Mouse (Mus musculus): ENCODE measurements around the gene Thoc5. TPM values are rescaled to one million over a fixed set of nuclear protein-coding genes. Genes with fewer than 3 reads are reported as not detected.

Thoc5 gene
- polyA plus RNA-seq, 1 experiment, result 49.6 TPM

DNA sequence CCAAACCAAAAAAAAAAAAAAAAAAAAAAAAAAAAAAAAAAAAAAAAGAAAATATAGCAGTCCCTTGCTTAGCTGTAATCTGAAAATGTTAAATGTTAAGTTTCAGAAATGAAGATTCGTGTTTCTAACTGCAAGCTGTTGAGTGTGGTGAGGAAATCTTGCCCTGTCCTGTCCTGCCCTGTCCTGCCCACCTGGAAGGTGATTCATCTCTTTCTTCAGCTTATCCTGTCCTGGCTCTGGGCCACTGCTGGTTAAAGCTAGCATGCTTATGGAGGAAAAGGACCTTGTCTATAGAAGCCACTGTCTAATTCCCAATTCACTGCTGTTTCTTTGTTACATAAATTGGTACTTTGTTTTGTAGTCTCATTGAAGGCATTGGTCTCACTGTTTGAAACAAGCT lies 34.1 kb upstream of the Thoc5 start:
- TF ChIP-seq POLR2A (IDR thresholded peaks at IDR 0.05; ENCODE audit: borderline replicate concordance, insufficient read depth, low read length) (no peak), CTCF (IDR thresholded peaks at IDR 0.05; ENCODE audit: borderline replicate concordance, insufficient read depth, low read depth, low read length) (no peak)
- Histone ChIP-seq H3K4me1 (ENCODE audit: control insufficient read depth, insufficient read depth, low read length) (no peaks in the 10 kb centered on the region), H3K27ac (ENCODE audit: insufficient read depth, low read length) (no peak overlapping the region), H3K27me3 (ENCODE audit: control insufficient read depth, insufficient read depth, low read length) (no peaks in the 10 kb centered on the region), H3K4me3 (replicated peaks; ENCODE audit: insufficient read depth, low read depth, low read length) (no peak overlapping the region)
- DNase-seq, result no peak
- 81% methylated on average over 1 of the region's 1 CpGs for WGBS

- Histone ChIP-seq H3K27me3 (ENCODE audit: control insufficient read depth, insufficient read depth, low read length) (no peaks in the 10 kb centered on the region), H3K4me1 (ENCODE audit: control insufficient read depth, insufficient read depth, low read length) (no peaks in the 10 kb centered on the region), H3K27ac (ENCODE audit: insufficient read depth, low read length) (no peak overlapping the region), H3K4me3 (replicated peaks; ENCODE audit: insufficient read depth, low read depth, low read length) (no peak overlapping the region)
- TF ChIP-seq CTCF (IDR thresholded peaks at IDR 0.05; ENCODE audit: borderline replicate concordance, insufficient read depth, low read depth, low read length) (no peak), POLR2A (IDR thresholded peaks at IDR 0.05; ENCODE audit: borderline replicate concordance, insufficient read depth, low read length) (no peak)
- WGBS, result 47% methylated on average over 11 of the region's 11 CpGs
- no peak for DNase-seq
These were observed 33.1 kb upstream of the Thoc5 start for GRCm38 (mm10) chr11:4861816-4862604.

GRCm38 (mm10) chr11:4862730-4863129 lies 32.4 kb upstream of the Thoc5 start:
- Histone ChIP-seq H3K4me3 (replicated peaks; ENCODE audit: insufficient read depth, low read depth, low read length) (no peak overlapping the region), H3K4me1 (ENCODE audit: control insufficient read depth, insufficient read depth, low read length) (no peaks in the 10 kb centered on the region), H3K27ac (ENCODE audit: insufficient read depth, low read length) (no peak overlapping the region), H3K27me3 (ENCODE audit: control insufficient read depth, insufficient read depth, low read length) (no peaks in the 10 kb centered on the region)
- TF ChIP-seq POLR2A (IDR thresholded peaks at IDR 0.05; ENCODE audit: borderline replicate concordance, insufficient read depth, low read length) (no peak), CTCF (IDR thresholded peaks at IDR 0.05; ENCODE audit: borderline replicate concordance, insufficient read depth, low read depth, low read length) (no peak)
- WGBS, result 97% methylated on average over 1 of the region's 1 CpGs
- no peak for DNase-seq

- H3K27ac ChIP-seq (ENCODE audit: insufficient read depth, low read length), result no peak overlapping the region
- TF ChIP-seq CTCF (IDR thresholded peaks at IDR 0.05; ENCODE audit: borderline replicate concordance, insufficient read depth, low read depth, low read length), result peak; percentile 50; the same call in 1 of the 2 replicates
- TF ChIP-seq POLR2A (IDR thresholded peaks at IDR 0.05; ENCODE audit: borderline replicate concordance, insufficient read depth, low read length), result no peak
- 37% methylated on average over 10 of the region's 10 CpGs for WGBS
- DNase-seq, result peak; percentile 51 to 58
- H3K27me3 ChIP-seq (ENCODE audit: control insufficient read depth, insufficient read depth, low read length), result no peaks in the 10 kb centered on the region
- H3K4me1 ChIP-seq (ENCODE audit: control insufficient read depth, insufficient read depth, low read length), result no peaks in the 10 kb centered on the region
- H3K4me3 ChIP-seq (replicated peaks; ENCODE audit: insufficient read depth, low read depth, low read length), result no peak overlapping the region
These were observed 29.4 kb upstream of the Thoc5 start for GRCm38 (mm10) chr11:4865645-4866251.

DNA sequence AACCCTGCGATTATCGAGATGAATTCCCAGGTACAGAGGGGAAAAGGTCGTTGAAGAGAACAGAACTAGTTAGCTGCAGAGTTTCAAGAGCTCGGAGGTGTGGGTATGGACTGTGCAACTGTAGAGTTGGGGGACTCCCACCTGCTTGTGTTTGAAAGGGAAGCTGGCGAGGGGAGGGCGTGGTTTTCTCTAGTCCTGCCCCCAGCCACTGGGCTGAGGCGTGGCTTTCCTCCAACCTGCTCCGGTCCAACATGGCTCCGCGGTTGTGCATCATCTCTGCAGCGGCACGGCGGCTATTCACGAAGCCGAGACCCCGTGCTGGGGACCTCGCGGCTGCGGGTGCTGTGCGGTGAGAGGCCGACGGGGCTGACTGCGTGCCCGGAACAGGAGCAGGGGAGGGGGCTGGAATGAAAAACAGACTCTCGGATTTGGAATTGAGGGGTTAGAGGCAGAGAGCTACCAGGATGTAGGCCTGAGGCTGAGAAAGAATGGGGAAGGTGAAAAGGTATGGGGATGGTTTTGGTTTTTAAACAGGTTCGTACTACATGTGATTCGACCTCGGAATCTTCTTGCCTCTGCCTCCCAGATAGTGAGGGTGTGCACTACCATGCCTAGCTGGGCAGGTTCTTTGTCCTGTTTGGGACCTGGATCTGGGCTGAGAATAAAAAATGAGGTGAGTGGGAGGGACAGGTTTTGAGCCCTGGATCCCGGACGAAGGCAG lies 21.2 kb upstream of the Thoc5 start, which contains the start of gene Nipsnap1:
Nipsnap1 (plus strand) TSS at position 197 of the 721 bp plus-strand sequence.
- Histone ChIP-seq H3K4me3 (replicated peaks; ENCODE audit: insufficient read depth, low read depth, low read length) (peak within 1 kb of the TSS; percentile 82), H3K27me3 (ENCODE audit: control insufficient read depth, insufficient read depth, low read length) (no peaks in the 10 kb centered on the region), H3K27ac (ENCODE audit: insufficient read depth, low read length) (no peak within 1 kb of the TSS), H3K4me1 (ENCODE audit: control insufficient read depth, insufficient read depth, low read length) (no peaks in the 10 kb centered on the region; the same call in 1 of the 2 replicates)
- TF ChIP-seq CTCF (IDR thresholded peaks at IDR 0.05; ENCODE audit: borderline replicate concordance, insufficient read depth, low read depth, low read length) (no peak), POLR2A (IDR thresholded peaks at IDR 0.05; ENCODE audit: borderline replicate concordance, insufficient read depth, low read length) (peak; percentile 44; the same call in 1 of the 2 replicates)
- DNase-seq, result peak; percentile 79 to 82
- under 1% methylated on average over 30 of the region's 30 CpGs for WGBS

DNA sequence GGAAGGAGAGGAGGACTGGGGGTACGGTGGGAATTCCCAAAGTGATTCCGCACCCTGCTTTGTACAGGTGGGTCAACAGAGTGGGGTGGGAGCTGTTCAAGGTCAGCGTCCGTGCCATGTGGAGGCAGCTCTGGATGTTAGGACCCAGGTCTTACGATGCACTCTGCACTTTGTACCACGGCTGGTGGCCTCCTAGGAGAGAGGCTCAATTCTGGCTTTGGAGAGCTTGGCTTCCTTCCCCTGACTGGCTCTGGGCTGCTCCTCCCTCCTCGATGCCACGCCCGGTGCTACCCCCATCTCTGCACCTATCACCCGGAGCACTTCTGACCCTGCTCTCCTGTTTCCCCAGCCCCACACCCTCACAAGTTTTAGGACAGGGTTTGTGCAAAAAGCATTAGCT lies 20.6 kb upstream of the Thoc5 start:
- no peaks in the 10 kb centered on the region for H3K27me3 ChIP-seq (ENCODE audit: control insufficient read depth, insufficient read depth, low read length)
- no peaks in the 10 kb centered on the region; the same call in 1 of the 2 replicates for H3K4me1 ChIP-seq (ENCODE audit: control insufficient read depth, insufficient read depth, low read length)
- DNase-seq, result peak in 1 of 2 experiments; percentile 26
- 4% methylated on average over 10 of the region's 10 CpGs for WGBS
- no peak overlapping the region for H3K27ac ChIP-seq (ENCODE audit: insufficient read depth, low read length)
- TF ChIP-seq CTCF (IDR thresholded peaks at IDR 0.05; ENCODE audit: borderline replicate concordance, insufficient read depth, low read depth, low read length) (no peak), POLR2A (IDR thresholded peaks at IDR 0.05; ENCODE audit: borderline replicate concordance, insufficient read depth, low read length) (no peak)
- H3K4me3 ChIP-seq (replicated peaks; ENCODE audit: insufficient read depth, low read depth, low read length), result peak overlapping the region; percentile 82

DNA sequence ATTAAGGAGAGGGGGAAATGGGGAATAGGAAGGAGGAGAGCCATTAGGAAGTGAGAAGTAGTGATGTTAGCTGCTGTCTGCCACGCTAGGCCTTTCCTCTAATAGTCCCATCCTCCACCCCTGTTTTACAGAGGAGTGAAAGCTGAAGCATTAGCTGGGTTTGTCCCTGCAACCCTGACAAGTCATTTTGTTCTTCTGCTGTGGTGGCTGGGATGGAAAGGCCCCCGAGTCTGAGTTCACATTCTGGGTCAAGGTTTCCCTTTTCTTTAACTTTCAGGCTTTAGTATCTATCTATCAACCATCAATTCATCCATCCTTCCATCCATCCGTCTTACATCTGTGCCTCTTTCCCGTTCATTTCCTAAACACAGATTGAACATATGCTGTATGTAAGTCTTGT lies 14.0 kb upstream of the Thoc5 start:
- Histone ChIP-seq H3K4me3 (replicated peaks; ENCODE audit: insufficient read depth, low read depth, low read length) (no peak overlapping the region), H3K27ac (ENCODE audit: insufficient read depth, low read length) (no peak overlapping the region), H3K4me1 (ENCODE audit: control insufficient read depth, insufficient read depth, low read length) (no peaks in the 10 kb centered on the region), H3K27me3 (ENCODE audit: control insufficient read depth, insufficient read depth, low read length) (no peaks in the 10 kb centered on the region)
- WGBS, result 82% methylated on average over 4 of the region's 4 CpGs
- DNase-seq, result no peak
- TF ChIP-seq CTCF (IDR thresholded peaks at IDR 0.05; ENCODE audit: borderline replicate concordance, insufficient read depth, low read depth, low read length) (no peak), POLR2A (IDR thresholded peaks at IDR 0.05; ENCODE audit: borderline replicate concordance, insufficient read depth, low read length) (no peak)
